Mouse (Mus musculus) megakaryocyte, adult 5-6 weeks (primary cell): ENCODE measurements around the gene Ankrd33b. TPM values are rescaled to one million over a fixed set of nuclear protein-coding genes. Genes with fewer than 3 reads are reported as not detected.

Experiments
- ATAC-seq: 2 replicates; pipeline ENCODE4 v1.8.0; 2016; ENCODE audit warnings: mild to moderate bottlenecking, inconsistent platforms; ENCODE audit not compliant: poor library complexity, severe bottlenecking
- total RNA-seq, 2 experiments: library from RNA; stranded (forward) in 1 of 2; stranded (reverse) in 1 of 2; fragments of 153-499, 151-499 nt in 1 of 2; fragments of 221-1000, 200-1000 nt in 1 of 2; gene quantifications; 2 replicates each; pipeline versions ENCODE4 v1.2.3 to v1.2.4; 2015 to 2017

The Ankrd33b gene
- total RNA-seq, 2 experiments from 2014 or later: 4.8 to 9.1 TPM

GRCm38 (mm10) chr15:31369125-31369612 lies 1.6 kb upstream of the Ankrd33b start:
- peak; percentile 26; the same call in 1 of the 2 replicates for ATAC-seq

GRCm38 (mm10) chr15:31368556-31368955 lies 1.0 kb upstream of the Ankrd33b start:
- no peak for ATAC-seq

GRCm38 (mm10) chr15:31366596-31367480 lies 688 bp downstream of the Ankrd33b start:
- ATAC-seq: peak; percentile 26

- ATAC-seq: peak; percentile 39
These were observed 1.6 kb downstream of the Ankrd33b start for GRCm38 (mm10) chr15:31365720-31366591.

DNA sequence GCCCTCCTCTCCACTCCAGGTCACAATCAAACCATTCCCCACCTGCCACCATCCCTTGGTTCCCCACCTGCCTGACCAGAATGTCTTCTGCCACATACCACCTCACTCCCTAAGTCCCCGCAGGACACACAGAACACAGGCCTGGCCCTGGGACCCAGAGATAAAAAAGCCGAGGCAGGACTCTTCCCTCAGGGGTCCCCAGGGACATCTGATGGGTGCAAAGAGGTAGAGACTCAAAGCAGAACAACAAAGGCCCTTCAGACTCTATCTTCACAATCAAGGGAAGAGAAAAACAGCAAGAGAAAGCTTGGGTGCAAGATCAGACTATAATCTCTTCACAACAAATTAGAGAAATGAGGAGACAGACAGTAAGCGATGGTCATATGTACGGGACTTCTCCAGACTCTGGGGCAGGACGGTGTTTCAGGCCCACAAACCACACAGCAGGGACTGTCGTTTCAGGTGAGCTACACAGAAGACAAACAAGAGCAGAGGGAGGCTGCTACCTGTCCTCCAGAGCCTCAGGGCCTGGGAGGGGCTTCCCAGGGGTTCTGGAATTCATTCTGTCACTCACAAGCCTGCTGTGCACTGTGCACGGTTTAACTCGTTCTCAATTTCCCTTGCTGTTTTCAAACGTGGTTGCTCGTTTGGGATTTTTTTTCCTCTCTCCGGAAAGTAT lies 2.3 kb downstream of the Ankrd33b start:
- no peak for ATAC-seq

DNA sequence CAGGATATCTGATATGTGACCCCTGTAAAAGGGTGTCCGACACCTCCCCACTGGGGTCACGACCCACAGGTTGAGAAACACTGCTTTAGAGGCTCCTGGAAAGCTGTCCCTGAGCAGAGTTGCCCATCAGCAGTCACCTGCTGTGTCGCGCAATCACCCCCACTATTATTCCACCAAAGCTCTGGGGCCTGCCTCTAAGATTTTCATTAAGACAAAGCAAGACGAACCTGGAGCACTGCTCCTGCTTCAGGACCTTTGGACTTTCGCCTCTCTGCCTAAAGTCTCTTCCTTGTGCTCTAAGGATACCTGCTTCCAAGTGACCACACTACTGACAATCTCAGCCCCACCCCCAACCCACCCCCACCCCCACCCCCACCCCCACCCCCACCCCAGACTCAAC lies 3.1 kb downstream of the Ankrd33b start:
- no peak for ATAC-seq

GRCm38 (mm10) chr15:31363981-31364361 lies 3.6 kb downstream of the Ankrd33b start:
- ATAC-seq: no peak

GRCm38 (mm10) chr15:31363241-31363980 lies 4.1 kb downstream of the Ankrd33b start:
- ATAC-seq: no peak

DNA sequence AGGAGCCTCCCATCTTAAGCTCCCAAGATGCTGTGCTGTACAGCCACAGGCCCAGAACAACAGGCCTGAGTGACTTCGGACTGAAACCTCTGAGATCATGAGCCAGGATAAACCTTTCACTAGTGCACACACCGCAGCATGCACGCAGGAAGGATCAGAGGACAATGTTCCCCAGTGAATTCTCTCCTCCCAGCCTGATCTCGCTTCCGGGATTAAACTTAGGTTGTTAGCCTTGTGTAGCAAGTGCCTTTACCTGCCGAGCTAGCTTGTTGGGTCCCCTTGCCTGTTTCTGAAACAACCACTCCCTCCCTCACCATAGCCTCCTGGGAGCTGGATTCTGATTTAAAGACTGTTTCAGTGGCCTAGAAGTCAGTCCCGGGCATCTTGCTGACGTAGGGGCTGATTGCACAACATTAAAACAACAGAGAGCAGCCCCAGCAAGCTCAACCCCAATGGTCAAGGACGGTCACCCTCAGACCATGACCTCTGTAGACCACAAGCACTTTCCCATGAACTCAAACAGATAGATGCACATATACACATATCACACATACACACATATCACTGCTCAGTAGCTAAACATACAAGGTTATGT lies 6.2 kb downstream of the Ankrd33b start:
- no peak for ATAC-seq

DNA sequence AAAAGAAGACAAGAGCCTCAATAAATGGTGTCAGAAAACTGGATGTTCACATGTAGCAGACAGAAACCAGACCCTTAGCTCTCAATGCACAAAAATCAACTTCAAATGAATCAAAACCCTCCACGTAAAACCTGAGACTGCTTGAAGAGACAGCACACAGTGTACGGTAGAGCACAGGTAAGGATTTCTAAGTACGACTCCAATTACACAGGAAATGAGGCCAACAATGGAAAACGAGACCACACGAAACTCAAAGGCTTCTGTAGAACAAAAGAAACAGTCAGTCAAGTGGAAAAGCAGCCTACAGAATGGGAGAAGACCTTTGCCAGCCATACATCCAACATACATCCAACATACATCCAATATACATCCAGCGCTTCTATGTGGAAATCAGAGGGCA lies 6.9 kb downstream of the Ankrd33b start:
- no peak for ATAC-seq

- no peak for ATAC-seq
These were observed 7.7 kb downstream of the Ankrd33b start for GRCm38 (mm10) chr15:31359805-31360204.

- ATAC-seq: peak; percentile 16; the same call in 1 of the 2 replicates
These were observed 14.8 kb downstream of the Ankrd33b start for GRCm38 (mm10) chr15:31352494-31353279.

DNA sequence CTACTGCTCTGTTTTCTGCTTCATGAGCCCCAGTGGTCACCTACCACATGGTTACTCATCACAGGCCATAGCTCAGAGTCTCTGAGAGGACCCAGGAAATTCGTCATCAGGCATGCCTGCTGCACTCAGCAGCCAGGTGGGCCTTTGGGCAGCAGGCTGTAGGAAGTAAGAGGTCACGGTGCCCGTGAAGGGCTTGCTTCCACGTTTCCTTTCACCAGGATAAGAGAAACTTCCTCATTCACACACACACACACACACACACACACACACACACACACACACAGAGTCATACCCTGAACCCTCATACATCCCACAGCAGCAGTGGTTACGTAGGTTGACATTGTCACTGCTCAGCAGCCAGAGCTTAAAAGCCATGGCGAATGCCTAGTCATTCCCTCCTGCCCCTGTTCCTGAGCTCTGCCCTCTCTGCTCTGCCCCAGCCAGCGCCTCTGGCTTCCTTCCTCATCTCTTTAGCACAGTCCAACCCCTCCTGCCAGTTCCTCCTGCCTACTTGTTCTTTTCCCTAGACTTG lies 17.6 kb downstream of the Ankrd33b start:
- ATAC-seq: peak; percentile 86

DNA sequence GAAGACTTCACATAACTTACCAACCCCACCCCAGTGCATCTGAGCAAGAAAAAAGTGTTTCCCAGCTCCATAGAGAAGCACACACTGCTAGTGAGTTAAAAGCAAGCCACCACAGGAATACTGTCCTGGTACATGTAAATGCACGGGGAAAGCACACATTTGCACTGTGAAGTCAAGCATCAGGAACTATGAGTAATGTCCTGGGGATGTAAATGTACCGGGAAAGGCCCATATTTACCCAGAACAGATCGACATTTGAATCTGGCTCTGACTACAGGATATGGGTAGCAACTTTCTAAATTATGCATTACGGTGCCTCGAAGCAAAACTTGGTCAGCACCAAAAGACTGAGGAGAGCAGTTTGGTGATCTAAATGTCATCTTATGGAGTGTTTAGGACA lies 18.5 kb downstream of the Ankrd33b start:
- no peak for ATAC-seq

DNA sequence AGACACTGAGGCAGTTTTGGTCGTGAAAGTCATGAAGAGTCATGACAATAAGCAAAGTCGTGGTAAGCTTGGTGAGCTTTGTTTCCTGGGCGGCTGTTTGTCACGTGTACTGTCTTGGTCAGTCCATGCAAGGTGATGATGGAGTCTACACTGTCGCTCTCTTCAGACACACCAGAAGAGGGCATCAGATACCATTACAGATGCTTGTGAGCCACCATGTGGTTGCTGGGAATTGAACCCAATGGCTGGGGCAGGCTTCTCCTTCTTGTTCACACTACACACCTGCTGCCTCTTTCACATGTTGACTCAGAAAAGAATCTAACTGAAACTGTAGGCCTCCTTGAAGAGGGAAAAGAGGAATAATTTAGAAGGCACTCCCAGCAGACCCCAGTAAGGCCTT lies 19.3 kb downstream of the Ankrd33b start:
- ATAC-seq: no peak

- no peak for ATAC-seq
These were observed 21.0 kb downstream of the Ankrd33b start for GRCm38 (mm10) chr15:31346508-31346907.

DNA sequence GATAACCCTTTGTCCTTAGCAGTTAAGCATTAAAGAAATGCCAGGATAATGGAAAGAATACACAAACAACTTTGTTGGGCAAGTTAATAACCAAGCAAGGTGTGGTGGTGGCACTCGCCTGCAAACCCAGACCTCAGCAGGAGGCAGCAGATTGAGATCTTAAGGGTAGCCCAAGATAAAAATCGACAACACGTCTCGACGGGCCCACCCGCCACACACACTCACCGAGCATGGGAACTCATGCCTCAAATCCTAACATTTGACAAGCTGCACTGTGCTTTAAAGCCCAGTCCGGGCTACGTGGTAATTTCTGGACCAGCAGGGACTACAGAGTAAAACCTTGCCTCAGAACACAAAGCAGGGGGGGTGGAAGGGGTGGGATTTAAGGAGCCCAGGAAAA lies 22.2 kb downstream of the Ankrd33b start:
- ATAC-seq: no peak

DNA sequence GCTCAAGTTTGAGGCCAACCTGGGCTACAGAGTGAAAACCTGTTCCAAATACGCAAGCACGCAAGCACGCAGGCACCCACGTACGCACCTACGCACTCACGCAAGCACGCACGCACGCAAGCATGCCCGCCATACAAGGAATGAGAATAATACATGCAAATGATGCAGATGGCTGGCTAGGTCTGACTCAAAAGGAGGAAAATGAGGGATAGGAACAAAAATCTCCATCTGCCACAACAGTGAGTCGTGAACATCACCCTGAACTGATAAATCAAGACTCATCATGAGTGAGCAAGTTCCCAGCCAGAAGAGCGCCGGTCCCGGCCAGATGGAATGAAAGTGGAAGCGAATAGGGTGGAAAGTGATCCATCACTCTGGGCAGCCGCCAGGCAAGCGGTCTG lies 22.7 kb downstream of the Ankrd33b start:
- no peak for ATAC-seq

DNA sequence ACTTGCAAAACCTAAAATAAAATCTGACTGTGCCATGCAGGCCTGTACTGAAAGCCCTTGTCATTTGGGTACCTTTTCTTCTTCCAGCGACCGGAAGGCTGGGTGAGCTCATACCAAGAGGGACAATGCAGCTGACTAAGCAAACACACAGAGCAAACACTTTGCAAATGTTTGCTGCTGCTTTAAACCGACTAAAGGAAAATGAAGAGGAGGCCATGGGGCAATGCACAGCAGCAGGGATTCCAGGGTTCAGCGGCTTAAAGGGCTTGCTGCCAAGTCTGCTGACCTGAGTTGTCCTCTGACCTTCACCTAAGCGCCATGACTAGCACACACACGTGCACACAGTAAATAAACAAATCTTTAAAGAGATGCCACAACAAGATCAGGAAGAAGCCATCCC lies 23.9 kb downstream of the Ankrd33b start:
- ATAC-seq: no peak
